Mouse (Mus musculus): Measurements from ENCODE around the gene Slc29a2.

DNA sequence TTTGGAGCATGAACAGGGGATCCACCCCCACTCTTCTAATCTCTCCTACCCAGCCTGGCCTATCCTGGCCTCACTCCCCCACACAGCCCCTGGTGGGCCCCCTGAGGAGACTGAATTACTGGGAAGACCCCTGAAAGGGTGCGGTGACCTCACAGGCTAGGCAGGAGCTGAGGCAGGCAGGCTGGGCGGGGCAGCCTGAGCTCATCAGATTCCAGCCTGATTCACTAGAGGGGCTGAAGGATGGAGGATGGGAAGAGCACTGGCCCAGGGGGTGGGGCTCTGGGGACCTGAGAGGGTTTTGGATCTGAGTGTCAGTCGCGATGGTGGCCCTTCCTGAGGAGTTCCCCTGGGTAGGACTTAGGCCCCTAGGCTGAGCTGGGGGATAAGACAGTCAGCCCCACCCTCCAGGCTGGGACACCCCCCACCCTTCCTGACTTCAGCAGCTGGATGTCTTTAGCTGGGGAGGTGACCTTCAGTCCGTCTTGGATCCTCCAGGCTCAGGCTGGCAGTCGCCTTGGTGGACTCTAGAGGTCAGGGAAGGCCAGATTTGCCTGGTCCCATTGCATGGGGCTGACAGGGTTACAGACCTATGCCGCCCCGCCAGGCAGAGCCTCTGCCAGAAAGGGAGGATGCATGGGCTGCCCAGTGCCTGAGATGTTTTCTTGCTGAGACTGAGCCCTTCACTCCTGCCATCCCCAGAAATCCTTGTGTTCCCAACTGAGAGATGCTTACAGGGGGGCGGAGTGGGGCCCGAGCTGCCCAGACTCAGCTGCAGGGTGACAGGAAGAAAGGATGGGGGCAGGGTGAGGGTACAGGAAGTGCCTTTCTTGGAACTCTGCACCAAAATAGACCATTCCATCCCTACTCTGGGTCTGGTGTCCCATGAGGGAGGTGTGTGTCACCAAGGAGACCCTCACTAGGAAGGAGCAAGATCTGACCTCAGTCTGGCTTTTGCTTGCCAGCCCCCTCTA, 35.4 kb downstream of the Slc29a2 start:
- no peak for TF ChIP-seq POLR2A (IDR thresholded peaks at IDR 0.05; ENCODE audit: borderline replicate concordance, extremely low read depth, low read depth, low read length)
- TF ChIP-seq CTCF (IDR thresholded peaks at IDR 0.05; ENCODE audit: insufficient read depth, low read length), result no peak
